Mouse (Mus musculus): ENCODE results near the gene Scn4a.
A peak's percentile ranks its signal among the peaks of the same experiment; 100 is the strongest.
"Not testable (repeated sequence)": the region's sequence is repeated elsewhere in the genome, so short reads cannot be mapped to it uniquely, and the experiment has no call there.

Gene Scn4a

DNA sequence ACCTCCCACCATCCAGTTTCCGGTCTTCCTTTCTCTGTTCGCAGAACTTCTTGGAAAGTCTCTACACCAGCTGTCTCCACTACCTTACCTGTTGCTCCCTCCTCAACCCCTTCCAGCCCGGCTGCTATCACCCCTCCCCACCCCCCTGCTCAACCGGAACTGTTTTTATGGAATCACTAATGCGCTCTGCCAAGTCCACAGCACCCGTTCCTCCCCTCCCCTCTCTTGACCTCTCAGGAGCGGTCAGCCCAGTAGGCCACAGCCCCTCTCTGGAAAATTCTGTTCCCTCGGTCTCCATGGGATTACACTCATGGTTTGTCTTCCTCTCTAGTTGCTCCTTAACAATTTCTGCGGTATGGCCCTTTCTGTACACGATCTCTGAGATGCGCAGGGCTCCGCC lies at the start of gene Scn4a:
Scn4a (minus strand) TSS at position 101 of the 400 bp plus-strand sequence.
- DNase-seq (ENCODE audit: low spot score in 2 of 2): no peak

DNA sequence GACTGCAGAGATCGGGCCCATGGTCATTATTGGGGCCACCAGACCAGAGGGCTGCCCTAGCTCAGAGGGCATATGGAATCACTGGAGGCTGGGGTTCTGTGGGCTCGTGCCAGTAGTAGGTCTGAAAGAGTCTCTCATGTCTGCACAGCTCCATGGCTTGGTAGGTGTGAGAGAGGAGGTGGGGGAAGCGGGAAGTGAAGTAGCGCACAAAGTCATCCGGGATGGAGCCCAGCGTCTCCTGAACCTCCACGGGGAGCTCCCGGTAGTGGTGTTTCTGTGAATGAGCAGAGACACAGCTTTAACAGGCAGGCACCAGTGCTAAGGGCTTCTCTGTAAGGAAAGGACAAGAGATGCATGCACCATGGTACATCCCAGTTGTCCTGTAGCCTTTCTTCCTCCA lies 45.4 kb upstream of the Scn4a start:
- no peak for DNase-seq (ENCODE audit: low spot score in 2 of 2)

DNA sequence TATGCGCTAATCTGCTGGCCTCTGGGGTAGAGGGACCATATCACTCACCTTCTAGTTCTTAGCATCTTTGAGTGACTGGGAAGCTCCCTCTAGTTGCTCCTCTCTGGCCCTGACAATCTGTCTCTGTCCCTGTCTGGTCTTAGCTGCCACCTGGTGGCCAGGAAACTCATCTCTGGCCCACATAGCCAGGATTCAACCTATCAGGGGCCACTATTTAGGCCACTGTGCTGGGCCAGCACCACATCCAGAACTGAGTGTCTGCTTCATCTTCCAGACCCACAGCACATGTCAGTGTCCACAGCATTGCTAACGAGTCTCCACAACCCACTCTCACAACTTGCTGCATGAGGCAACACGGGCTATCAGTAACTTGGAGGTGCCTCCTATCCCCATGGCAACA lies 44.6 kb upstream of the Scn4a start:
- no peak for DNase-seq (ENCODE audit: low spot score in 2 of 2)

GRCm38 (mm10) chr11:106394055-106394454 lies 41.0 kb upstream of the Scn4a start:
- not testable (repeated sequence) for DNase-seq (ENCODE audit: low spot score in 2 of 2)

DNA sequence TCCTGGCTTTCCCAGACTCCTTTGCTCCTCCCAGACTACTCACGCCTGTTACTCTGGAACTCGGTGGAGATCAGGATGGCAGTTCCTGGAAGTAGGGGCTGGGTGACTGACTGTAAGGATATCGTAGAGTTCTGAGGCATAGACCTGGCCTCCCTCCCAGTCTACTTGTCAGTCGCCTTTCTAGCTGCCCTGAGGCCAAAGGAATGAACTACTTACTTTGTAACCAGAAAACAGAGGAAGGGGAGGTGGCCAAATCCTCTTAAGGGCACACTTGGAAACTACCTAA lies 40.2 kb upstream of the Scn4a start:
- DNase-seq (ENCODE audit: low spot score in 2 of 2): no peak

- DNase-seq (ENCODE audit: low spot score in 2 of 2): no peak
These were observed 39.7 kb upstream of the Scn4a start for GRCm38 (mm10) chr11:106392597-106393330.

- peak; percentile 33 to 43 for DNase-seq (ENCODE audit: low spot score in 2 of 2)
These were observed 38.6 kb upstream of the Scn4a start for GRCm38 (mm10) chr11:106391546-106392188.

- DNase-seq (ENCODE audit: low spot score in 2 of 2): no peak
These were observed 37.7 kb upstream of the Scn4a start for GRCm38 (mm10) chr11:106390757-106391156.

GRCm38 (mm10) chr11:106389611-106390010 lies 36.5 kb upstream of the Scn4a start:
- no peak for DNase-seq (ENCODE audit: low spot score in 2 of 2)

DNA sequence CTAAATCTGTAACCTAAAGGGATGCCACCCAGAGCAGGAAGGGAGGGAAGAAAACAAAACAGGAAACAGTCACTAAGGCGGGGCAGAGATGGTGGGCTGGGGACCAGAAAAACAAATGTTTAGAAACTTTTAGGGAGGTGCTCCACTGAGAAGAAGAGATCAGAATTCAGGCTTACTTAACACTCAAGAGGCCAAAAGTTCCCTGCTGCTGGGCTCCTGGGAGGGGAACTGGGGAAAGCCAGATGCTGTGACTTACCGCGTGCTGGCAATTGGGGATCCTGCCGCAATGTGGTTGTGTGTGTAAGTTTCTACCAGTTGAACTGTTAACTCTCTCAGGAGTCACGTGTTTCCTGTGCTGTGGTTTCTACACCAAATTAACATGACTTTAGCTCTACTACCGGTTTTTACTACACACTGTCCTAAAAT lies 34.7 kb upstream of the Scn4a start, which contains the start of gene Icam2:
Icam2 (minus strand) TSS at position 285 of the 426 bp plus-strand sequence.
- no peak for DNase-seq (ENCODE audit: low spot score in 2 of 2)

GRCm38 (mm10) chr11:106387020-106387419 lies 33.9 kb upstream of the Scn4a start:
- no peak for DNase-seq (ENCODE audit: low spot score in 2 of 2)

DNA sequence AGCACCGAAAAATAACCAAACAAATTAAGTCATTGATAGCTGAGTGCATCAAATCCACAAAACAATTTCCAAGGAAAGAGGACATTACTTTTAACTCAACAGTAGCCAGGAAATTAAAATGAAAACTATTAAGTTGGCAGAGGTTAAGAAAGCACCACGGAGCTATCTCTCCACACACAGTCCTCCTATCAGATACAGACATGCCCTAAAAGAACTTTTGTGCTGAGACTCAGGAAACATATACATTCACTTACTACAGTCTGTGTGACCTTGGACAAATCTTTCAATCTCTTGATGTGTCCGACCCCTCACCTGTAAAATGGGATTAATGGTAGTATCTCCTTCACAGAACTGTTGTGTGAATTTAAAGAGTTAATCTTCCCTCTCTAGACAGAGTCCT lies 33.3 kb upstream of the Scn4a start:
- no peak for DNase-seq (ENCODE audit: low spot score in 2 of 2)

DNA sequence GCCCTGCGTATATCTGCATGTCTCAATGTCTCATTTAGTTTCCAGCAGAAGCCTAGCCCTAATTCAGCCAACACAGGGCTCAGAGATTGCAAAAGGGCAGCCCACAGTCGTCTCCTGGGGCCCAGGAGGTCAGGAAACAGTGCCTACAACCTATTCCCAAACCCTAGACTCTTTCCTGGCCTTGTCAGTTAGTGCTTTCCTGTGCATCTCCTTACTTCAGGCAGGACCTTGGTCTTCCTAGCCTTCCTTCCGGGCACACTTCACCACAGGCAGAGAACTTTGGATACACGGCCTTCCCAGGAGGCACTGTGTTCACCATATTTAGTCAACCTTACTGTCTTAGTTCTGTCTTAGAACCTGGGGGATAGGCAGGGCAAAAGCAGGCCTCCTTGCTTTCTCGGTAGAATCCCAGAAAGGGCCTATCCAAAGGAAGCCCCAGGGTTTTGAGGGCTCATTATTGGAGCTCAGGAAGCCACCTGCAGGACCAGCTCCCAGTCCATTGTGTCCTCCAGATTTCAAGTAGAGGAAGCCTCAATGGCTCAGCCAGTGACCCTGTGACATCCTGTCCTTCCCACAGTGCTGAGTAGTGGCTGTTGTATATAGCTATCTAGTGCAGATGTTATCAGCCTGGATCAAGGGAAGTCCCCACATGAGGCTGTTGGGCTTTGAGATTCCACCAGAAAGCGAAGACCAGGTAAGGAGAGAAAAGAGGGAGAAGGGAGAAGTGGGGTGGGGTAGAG lies 30.1 kb upstream of the Scn4a start:
- DNase-seq (ENCODE audit: low spot score in 2 of 2): no peak

DNA sequence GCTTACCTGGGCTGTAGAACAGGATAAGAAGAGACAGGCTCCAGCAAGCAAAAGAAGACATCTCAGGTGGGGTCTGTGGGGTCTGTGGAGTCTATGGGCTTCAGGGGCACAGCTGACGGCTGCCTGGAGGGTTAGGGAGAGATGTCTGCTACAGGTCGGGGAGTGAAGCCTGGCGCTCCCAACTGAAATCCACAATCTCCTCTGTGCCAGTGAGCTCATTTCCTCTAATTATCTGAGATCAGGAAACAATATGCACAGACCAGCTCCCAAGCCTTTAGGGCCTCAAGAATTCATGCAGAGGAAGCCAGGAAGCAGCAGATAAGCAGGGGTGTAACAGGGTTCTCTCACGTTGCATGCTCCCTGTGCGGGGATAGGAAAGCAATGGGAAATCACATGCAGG lies 29.3 kb upstream of the Scn4a start:
- DNase-seq (ENCODE audit: low spot score in 2 of 2): no peak

- DNase-seq (ENCODE audit: low spot score in 2 of 2): no peak
These were observed 28.8 kb upstream of the Scn4a start for GRCm38 (mm10) chr11:106381883-106382282.

DNA sequence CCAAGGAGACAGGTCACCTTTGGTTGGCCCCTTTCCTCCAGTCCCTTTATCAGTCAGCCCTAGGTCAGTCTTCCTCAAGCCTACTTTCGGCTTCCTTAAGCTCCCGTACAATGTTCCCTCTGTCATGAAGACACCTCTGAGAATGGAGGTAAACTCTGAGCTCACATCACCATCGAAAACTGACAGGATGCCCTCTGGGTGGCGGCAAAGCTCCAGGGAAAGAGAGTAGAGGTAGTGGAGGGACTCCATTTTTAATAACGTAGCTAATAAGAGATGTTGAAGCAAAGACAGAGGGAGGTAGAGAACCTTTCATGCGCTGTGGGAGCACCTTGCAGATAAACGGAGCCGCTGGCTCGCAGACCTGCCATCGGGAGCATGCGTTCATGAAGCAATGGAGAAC lies 27.9 kb upstream of the Scn4a start:
- no peak for DNase-seq (ENCODE audit: low spot score in 2 of 2)

GRCm38 (mm10) chr11:106374979-106375378 lies 21.9 kb upstream of the Scn4a start:
- DNase-seq (ENCODE audit: low spot score in 2 of 2): no peak

GRCm38 (mm10) chr11:106374559-106374958 lies 21.5 kb upstream of the Scn4a start:
- no peak for DNase-seq (ENCODE audit: low spot score in 2 of 2)

DNA sequence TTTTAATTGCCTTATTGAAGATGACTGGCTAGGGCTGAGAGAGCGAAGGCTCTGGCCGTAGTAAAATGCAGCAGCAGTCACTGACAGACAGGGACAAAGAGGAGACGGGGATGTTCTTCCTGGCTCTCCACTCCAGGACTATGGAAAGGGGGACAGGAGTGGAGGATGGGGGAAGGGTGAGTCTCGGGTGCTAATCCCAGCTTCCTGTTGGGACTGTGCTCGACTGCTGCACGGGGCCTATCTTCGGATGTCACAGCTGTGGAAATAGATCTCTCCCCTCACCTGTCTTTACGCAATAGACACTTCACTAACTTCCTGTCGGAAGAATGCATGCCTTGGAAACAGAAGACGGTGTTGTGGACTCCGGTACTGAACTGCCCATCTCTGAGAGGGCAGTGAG lies 20.9 kb upstream of the Scn4a start:
- no peak for DNase-seq (ENCODE audit: low spot score in 2 of 2)

- DNase-seq (ENCODE audit: low spot score in 2 of 2): peak; percentile 64 to 73
These were observed 13.2 kb upstream of the Scn4a start for GRCm38 (mm10) chr11:106366316-106366715.

- no peak for DNase-seq (ENCODE audit: low spot score in 2 of 2)
These were observed 12.3 kb upstream of the Scn4a start, which contains the start of gene Prr29 for GRCm38 (mm10) chr11:106365366-106365765. Gene Prr29, plus strand, starts transcription at chr11:106365472.

DNA sequence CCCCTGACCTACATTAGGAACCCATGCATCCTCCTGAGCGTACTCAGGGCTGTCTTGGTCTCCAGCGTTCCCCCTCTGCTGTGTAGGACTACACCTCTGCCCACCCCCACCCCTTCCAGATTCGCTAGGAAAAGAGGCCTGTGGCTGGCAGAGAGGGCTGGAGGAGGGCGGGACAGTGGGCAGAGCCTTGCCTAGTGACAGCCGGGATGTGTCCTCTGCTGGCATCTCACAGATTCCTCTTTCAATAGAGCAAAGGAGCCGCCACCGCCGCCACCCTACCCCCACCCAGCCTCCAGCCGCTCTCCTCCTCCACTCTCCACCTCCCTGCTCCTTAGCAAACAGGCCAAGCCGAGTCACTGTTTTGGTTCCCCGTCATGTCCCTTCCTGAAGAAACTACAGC lies 11.6 kb upstream of the Scn4a start:
- DNase-seq (ENCODE audit: low spot score in 2 of 2): no peak

DNA sequence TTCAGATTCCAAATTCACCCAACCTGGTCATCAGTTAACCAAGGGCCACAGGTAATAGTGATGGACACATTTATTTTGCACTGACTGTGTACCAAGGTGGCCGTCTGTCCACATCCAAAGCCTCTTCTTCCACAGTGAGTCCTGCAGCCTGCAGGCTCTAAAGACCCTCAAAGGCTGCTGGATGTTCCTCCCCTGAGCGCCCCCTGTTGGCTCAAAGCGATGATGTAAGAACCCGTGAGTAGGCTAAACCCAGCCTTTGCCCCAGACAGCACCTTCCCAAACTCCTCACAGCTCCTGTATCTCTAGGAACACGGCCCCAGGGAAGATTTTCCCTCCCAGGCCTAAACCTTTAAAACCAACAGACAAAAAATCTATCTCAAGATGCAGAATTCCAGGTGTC lies 6.3 kb upstream of the Scn4a start:
- DNase-seq (ENCODE audit: low spot score in 2 of 2): no peak
